Mouse (Mus musculus): ENCODE measurements around the gene Samhd1. TPM values are rescaled to one million over a fixed set of nuclear protein-coding genes. Genes with fewer than 3 reads are reported as not detected.

The Samhd1 gene
- polyA plus RNA-seq, 1 experiment, result 83.7 TPM

GRCm38 (mm10) chr2:157069355-157069735 lies 65.7 kb downstream of the Samhd1 start:
- Histone ChIP-seq H3K27ac (ENCODE audit: insufficient read depth, low read length) (peak overlapping the region; percentile 48; the same call in 1 of the 2 replicates), H3K4me1 (ENCODE audit: control insufficient read depth, insufficient read depth, low read length) (peaks cover 65% of the 10 kb centered on the region), H3K4me3 (ENCODE audit: insufficient read depth, low read length) (no peak overlapping the region)
- TF ChIP-seq POLR2A (IDR thresholded peaks at IDR 0.05; ENCODE audit: low read depth, low read length), result no peak
- no peak for TF ChIP-seq CTCF (IDR thresholded peaks at IDR 0.05; ENCODE audit: borderline replicate concordance, insufficient read depth, low read length)

GRCm38 (mm10) chr2:157068701-157069354 lies 66.2 kb downstream of the Samhd1 start:
- TF ChIP-seq POLR2A (IDR thresholded peaks at IDR 0.05; ENCODE audit: low read depth, low read length) (no peak), CTCF (IDR thresholded peaks at IDR 0.05; ENCODE audit: borderline replicate concordance, insufficient read depth, low read length) (no peak)
- H3K4me3 ChIP-seq (ENCODE audit: insufficient read depth, low read length), result no peak overlapping the region
- peak overlapping the region; percentile 48; the same call in 1 of the 2 replicates for H3K27ac ChIP-seq (ENCODE audit: insufficient read depth, low read length)
- H3K4me1 ChIP-seq (ENCODE audit: control insufficient read depth, insufficient read depth, low read length), result peaks cover 63% of the 10 kb centered on the region

GRCm38 (mm10) chr2:157066731-157067430 lies 68.2 kb downstream of the Samhd1 start:
- no peak overlapping the region for H3K4me3 ChIP-seq (ENCODE audit: insufficient read depth, low read length)
- no peak for TF ChIP-seq POLR2A (IDR thresholded peaks at IDR 0.05; ENCODE audit: low read depth, low read length)
- TF ChIP-seq CTCF (IDR thresholded peaks at IDR 0.05; ENCODE audit: borderline replicate concordance, insufficient read depth, low read length), result no peak
- H3K4me1 ChIP-seq (ENCODE audit: control insufficient read depth, insufficient read depth, low read length), result peaks cover 52% of the 10 kb centered on the region
- no peak overlapping the region for H3K27ac ChIP-seq (ENCODE audit: insufficient read depth, low read length)

GRCm38 (mm10) chr2:157065879-157066226 lies 69.2 kb downstream of the Samhd1 start:
- no peak overlapping the region for H3K4me3 ChIP-seq (ENCODE audit: insufficient read depth, low read length)
- peak overlapping the region; percentile 74 for H3K27ac ChIP-seq (ENCODE audit: insufficient read depth, low read length)
- H3K4me1 ChIP-seq (ENCODE audit: control insufficient read depth, insufficient read depth, low read length), result peaks cover 44% of the 10 kb centered on the region
- no peak for TF ChIP-seq POLR2A (IDR thresholded peaks at IDR 0.05; ENCODE audit: low read depth, low read length)
- no peak for TF ChIP-seq CTCF (IDR thresholded peaks at IDR 0.05; ENCODE audit: borderline replicate concordance, insufficient read depth, low read length)

- Histone ChIP-seq H3K4me3 (ENCODE audit: insufficient read depth, low read length) (no peak overlapping the region), H3K4me1 (ENCODE audit: control insufficient read depth, insufficient read depth, low read length) (peaks cover 42% of the 10 kb centered on the region), H3K27ac (ENCODE audit: insufficient read depth, low read length) (peak overlapping the region; percentile 74)
- no peak for TF ChIP-seq CTCF (IDR thresholded peaks at IDR 0.05; ENCODE audit: borderline replicate concordance, insufficient read depth, low read length)
- no peak for TF ChIP-seq POLR2A (IDR thresholded peaks at IDR 0.05; ENCODE audit: low read depth, low read length)
These were observed 69.8 kb downstream of the Samhd1 start for GRCm38 (mm10) chr2:157064978-157065878.

- Histone ChIP-seq H3K27ac (ENCODE audit: insufficient read depth, low read length) (no peak overlapping the region), H3K4me3 (ENCODE audit: insufficient read depth, low read length) (no peak overlapping the region), H3K4me1 (ENCODE audit: control insufficient read depth, insufficient read depth, low read length) (peaks cover 33% of the 10 kb centered on the region)
- TF ChIP-seq CTCF (IDR thresholded peaks at IDR 0.05; ENCODE audit: borderline replicate concordance, insufficient read depth, low read length) (no peak), POLR2A (IDR thresholded peaks at IDR 0.05; ENCODE audit: low read depth, low read length) (no peak)
These were observed 70.9 kb downstream of the Samhd1 start for GRCm38 (mm10) chr2:157064136-157064535.

- Histone ChIP-seq H3K4me3 (ENCODE audit: insufficient read depth, low read length) (no peak overlapping the region), H3K27ac (ENCODE audit: insufficient read depth, low read length) (no peak overlapping the region), H3K4me1 (ENCODE audit: control insufficient read depth, insufficient read depth, low read length) (peaks cover 26% of the 10 kb centered on the region)
- TF ChIP-seq CTCF (IDR thresholded peaks at IDR 0.05; ENCODE audit: borderline replicate concordance, insufficient read depth, low read length) (no peak), POLR2A (IDR thresholded peaks at IDR 0.05; ENCODE audit: low read depth, low read length) (no peak)
These were observed 71.8 kb downstream of the Samhd1 start for GRCm38 (mm10) chr2:157063241-157063700.

- no peak overlapping the region for H3K27ac ChIP-seq (ENCODE audit: insufficient read depth, low read length)
- TF ChIP-seq CTCF (IDR thresholded peaks at IDR 0.05; ENCODE audit: borderline replicate concordance, insufficient read depth, low read length), result no peak
- no peak for TF ChIP-seq POLR2A (IDR thresholded peaks at IDR 0.05; ENCODE audit: low read depth, low read length)
- H3K4me3 ChIP-seq (ENCODE audit: insufficient read depth, low read length), result no peak overlapping the region
- peaks cover 25% of the 10 kb centered on the region for H3K4me1 ChIP-seq (ENCODE audit: control insufficient read depth, insufficient read depth, low read length)
These were observed 74.3 kb downstream of the Samhd1 start for GRCm38 (mm10) chr2:157060557-157061305.

GRCm38 (mm10) chr2:157060037-157060436 lies 75.0 kb downstream of the Samhd1 start:
- Histone ChIP-seq H3K4me1 (ENCODE audit: control insufficient read depth, insufficient read depth, low read length) (peaks cover 18% of the 10 kb centered on the region), H3K27ac (ENCODE audit: insufficient read depth, low read length) (no peak overlapping the region), H3K4me3 (ENCODE audit: insufficient read depth, low read length) (no peak overlapping the region)
- TF ChIP-seq CTCF (IDR thresholded peaks at IDR 0.05; ENCODE audit: borderline replicate concordance, insufficient read depth, low read length) (no peak), POLR2A (IDR thresholded peaks at IDR 0.05; ENCODE audit: low read depth, low read length) (no peak)
